Mouse (Mus musculus) ovary, postnatal 14 days (tissue): Measurements from ENCODE around the gene Irf2bp1.

ENCODE experiments used
- DNase-seq: peaks from one replicate; pipeline ENCODE4 v3.0.0; 2022; ENCODE audit warnings: low spot score

The Irf2bp1 gene

GRCm38 (mm10) chr7:19000421-19000820, 3.4 kb upstream of the Irf2bp1 start:
- DNase-seq: no peak

GRCm38 (mm10) chr7:19001066-19001806, 2.6 kb upstream of the Irf2bp1 start:
- DNase-seq: no peak

- DNase-seq: no peak
Measured at GRCm38 (mm10) chr7:19001807-19002085, 2.1 kb upstream of the Irf2bp1 start.

- DNase-seq: no peak
Measured at GRCm38 (mm10) chr7:19002115-19002514, 1.7 kb upstream of the Irf2bp1 start.

- no peak for DNase-seq
Measured at GRCm38 (mm10) chr7:19002848-19003498, 871 bp upstream of the Irf2bp1 start.

GRCm38 (mm10) chr7:19004631-19005079, 811 bp downstream of the Irf2bp1 start:
- no peak for DNase-seq

- DNase-seq: no peak
Measured at GRCm38 (mm10) chr7:19005417-19006121, 1.7 kb downstream of the Irf2bp1 start.

GRCm38 (mm10) chr7:19006476-19006875, 2.6 kb downstream of the Irf2bp1 start:
- DNase-seq: peak; percentile 87

GRCm38 (mm10) chr7:19007026-19007977, 3.5 kb downstream of the Irf2bp1 start:
- DNase-seq: no peak

GRCm38 (mm10) chr7:19010581-19010980, 6.7 kb downstream of the Irf2bp1 start:
- no peak for DNase-seq

- no peak for DNase-seq
Measured at GRCm38 (mm10) chr7:19012025-19012621, 8.3 kb downstream of the Irf2bp1 start.

- DNase-seq: no peak
Measured at GRCm38 (mm10) chr7:19012882-19013281, 9.0 kb downstream of the Irf2bp1 start.

GRCm38 (mm10) chr7:19014452-19014851, 10.6 kb downstream of the Irf2bp1 start:
- no peak for DNase-seq

GRCm38 (mm10) chr7:19016042-19016441, 12.2 kb downstream of the Irf2bp1 start:
- no peak for DNase-seq

- DNase-seq: no peak
Measured at GRCm38 (mm10) chr7:19017909-19018308, 14.1 kb downstream of the Irf2bp1 start.

GRCm38 (mm10) chr7:19021048-19021447, 17.2 kb downstream of the Irf2bp1 start:
- DNase-seq: no peak

- DNase-seq: no peak
Measured at GRCm38 (mm10) chr7:19022189-19022958, 18.5 kb downstream of the Irf2bp1 start.

GRCm38 (mm10) chr7:19023357-19023814, 19.5 kb downstream of the Irf2bp1 start, which contains the start of gene Foxa3:
Foxa3 (minus strand) TSS chr7:19023538.
- DNase-seq: no peak

GRCm38 (mm10) chr7:19024096-19024506, 20.3 kb downstream of the Irf2bp1 start, which contains the start of gene Sympk:
Sympk (plus strand) TSS chr7:19024377.
- DNase-seq: peak; percentile 90

- DNase-seq: no peak
Measured at GRCm38 (mm10) chr7:19024581-19025255, 20.9 kb downstream of the Irf2bp1 start.
